Mouse (Mus musculus): ENCODE data around the gene Arid1b. TPM values are rescaled to one million over a fixed set of nuclear protein-coding genes. Genes with fewer than 3 reads are reported as not detected.

Gene Arid1b
- total RNA-seq (2021) (10 to 100 TPM; 26.8 to 27.8 TPM), polyA plus RNA-seq (2012; rRNA removed) (11.1 and 11.8 TPM in 2 replicates)
- long read RNA-seq, full-length matches to known transcripts: 2 of 18 reads
- long read RNA-seq, partial matches to known transcripts: 14 of 18 reads
- long read RNA-seq, other reads (novel, unspliced or antisense): 2 of 18 reads

DNA sequence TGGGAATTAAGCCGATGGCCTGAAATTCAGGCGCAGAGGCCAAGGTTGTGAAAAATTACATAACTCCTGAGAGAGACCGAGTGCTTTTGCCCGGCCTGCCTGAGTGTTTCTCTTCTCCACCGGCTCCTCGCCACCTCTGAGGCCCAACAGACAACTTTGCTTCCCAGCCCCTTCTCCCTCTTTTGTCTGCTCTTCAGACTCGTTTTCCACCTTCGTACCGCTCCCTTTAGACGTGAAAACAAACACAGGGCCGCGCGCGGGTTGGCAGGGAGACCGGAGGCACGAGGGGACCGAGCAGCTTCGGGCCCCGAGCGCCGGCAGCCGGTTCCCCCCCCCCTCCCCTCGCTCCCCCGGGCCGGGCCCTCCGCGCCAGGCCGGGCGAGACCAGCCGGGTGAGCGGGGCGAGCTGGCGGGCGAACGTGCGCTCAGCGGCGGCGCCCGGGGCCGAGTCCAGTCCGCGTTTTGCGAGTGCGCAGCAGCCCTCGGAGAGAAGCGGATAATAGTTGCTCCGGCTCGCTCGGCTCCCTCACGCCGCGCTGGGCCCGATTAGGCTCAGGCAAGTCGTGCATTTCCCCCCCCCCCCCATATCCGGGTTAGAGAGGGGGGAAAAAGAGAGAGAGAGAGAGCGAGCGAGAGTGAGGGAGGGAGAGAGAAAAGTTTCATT lies at the start of gene Arid1b:
Arid1b (plus strand) TSS at position 493 of the 664 bp plus-strand sequence.
- peak within 1 kb of the TSS; percentile 100 for H3K9ac ChIP-seq (ENCODE audit: low read depth, low read length)
- peaks cover 6% of the 10 kb centered on the region for H3K36me3 ChIP-seq (ENCODE audit: control insufficient read depth, insufficient read depth, low read length)
- H3K79me2 ChIP-seq (replicated peaks; ENCODE audit: control insufficient read depth, insufficient read depth, low read length): no peaks in the 10 kb centered on the region; the same call in 1 of the 2 replicates
- H3K27ac ChIP-seq: peak within 1 kb of the TSS; percentile 97
- under 1% methylated on average over 53 of the region's 58 CpGs for WGBS
- no peaks in the 10 kb centered on the region for H3K27me3 ChIP-seq (ENCODE audit: control insufficient read depth, insufficient read depth, low read length)
- intact Hi-C loops (cut with DNase I): loop anchor here (1.0 kb wide), 3 partner anchors 86 to 216 kb away; no protein-coding TSS in a partner anchor
- H3K4me1 ChIP-seq (ENCODE audit: control insufficient read depth, insufficient read depth, low read length): no peaks in the 10 kb centered on the region; the same call in none of the 2 replicates
- peak; percentile 65 for TF ChIP-seq POLR2A (IDR thresholded peaks at IDR 0.05; ENCODE audit: insufficient read depth, low read depth, low read length)
- TF ChIP-seq CTCF (IDR thresholded peaks at IDR 0.05): no peak
- peak within 1 kb of the TSS; percentile 74 for H3K4me3 ChIP-seq
- peak; percentile 88 to 89 for DNase-seq

DNA sequence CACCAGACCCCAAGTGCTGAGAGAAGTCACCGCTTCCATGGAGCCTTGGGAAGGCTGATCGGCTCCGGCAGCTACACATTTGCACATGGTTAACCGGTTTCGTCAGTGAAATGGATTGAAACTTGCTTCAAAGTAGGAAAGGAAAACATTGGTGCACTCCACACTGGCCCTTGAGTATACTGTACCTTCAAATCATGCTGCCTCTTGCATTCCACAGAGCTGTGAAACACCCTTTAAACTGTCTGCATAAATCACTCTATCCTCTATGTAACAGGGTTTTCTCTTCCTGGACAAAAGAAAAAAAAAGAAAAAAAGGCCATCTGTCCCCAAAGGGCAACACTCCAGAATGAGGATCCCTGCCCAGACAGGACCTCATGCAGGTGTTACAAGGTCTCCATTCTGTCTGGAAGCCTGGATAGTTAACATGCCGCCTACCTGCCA lies 48.8 kb upstream of the Arid1b start:
- no peaks in the 10 kb centered on the region for H3K27me3 ChIP-seq (ENCODE audit: control insufficient read depth, insufficient read depth, low read length)
- no peaks in the 10 kb centered on the region for H3K36me3 ChIP-seq (ENCODE audit: control insufficient read depth, insufficient read depth, low read length)
- intact Hi-C loops (cut with DNase I): no loop called here
- H3K79me2 ChIP-seq (replicated peaks; ENCODE audit: control insufficient read depth, insufficient read depth, low read length): no peaks in the 10 kb centered on the region
- no peak overlapping the region for H3K27ac ChIP-seq
- 93% methylated on average over 6 of the region's 6 CpGs for WGBS
- DNase-seq: no peak
- no peak overlapping the region for H3K4me3 ChIP-seq
- TF ChIP-seq EP300 (IDR thresholded peaks at IDR 0.05; ENCODE audit: insufficient read depth, low read depth, low read length) (no peak), POLR2A (IDR thresholded peaks at IDR 0.05; ENCODE audit: insufficient read depth, low read depth, low read length) (no peak)
- no peak overlapping the region for H3K9ac ChIP-seq (ENCODE audit: low read depth, low read length)
- no peaks in the 10 kb centered on the region; the same call in 1 of the 2 replicates for H3K4me1 ChIP-seq (ENCODE audit: control insufficient read depth, insufficient read depth, low read length)

DNA sequence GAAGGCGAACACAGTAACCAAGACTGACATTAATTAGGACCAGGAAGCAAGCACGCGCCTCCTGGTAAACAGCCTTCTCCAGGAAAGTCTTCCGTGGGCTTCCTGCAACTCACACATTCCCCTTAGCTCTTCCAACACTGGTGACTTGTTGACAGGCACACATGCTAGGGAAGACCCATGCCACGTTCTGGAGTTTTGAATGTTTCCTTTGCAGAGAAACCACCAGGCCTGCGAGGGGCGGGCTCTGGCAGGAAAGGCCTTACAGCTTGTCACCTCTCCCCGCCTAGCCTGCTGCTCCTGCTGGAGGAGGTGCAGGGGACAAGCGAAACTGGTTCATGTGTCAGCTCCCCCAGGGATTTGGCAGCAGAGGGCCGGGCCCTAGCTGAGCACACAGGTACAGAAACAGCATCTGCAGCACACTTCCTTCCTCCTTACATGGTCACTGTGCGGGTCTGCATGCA lies 48.2 kb upstream of the Arid1b start:
- no peak overlapping the region for H3K9ac ChIP-seq (ENCODE audit: low read depth, low read length)
- H3K27ac ChIP-seq: no peak overlapping the region
- intact Hi-C loops (cut with DNase I): no loop called here
- DNase-seq: peak; percentile 45 to 61
- H3K4me1 ChIP-seq (ENCODE audit: control insufficient read depth, insufficient read depth, low read length): no peaks in the 10 kb centered on the region; the same call in 1 of the 2 replicates
- H3K4me3 ChIP-seq: 0 out of 2 replicates have a peak overlapping the region, but pooled peaks have one; percentile 16
- H3K79me2 ChIP-seq (replicated peaks; ENCODE audit: control insufficient read depth, insufficient read depth, low read length): no peaks in the 10 kb centered on the region
- no peak for TF ChIP-seq EP300 (IDR thresholded peaks at IDR 0.05; ENCODE audit: insufficient read depth, low read depth, low read length)
- TF ChIP-seq POLR2A (IDR thresholded peaks at IDR 0.05; ENCODE audit: insufficient read depth, low read depth, low read length): no peak
- peak; percentile 24; the same call in 1 of the 2 replicates for TF ChIP-seq CTCF (IDR thresholded peaks at IDR 0.05)
- 16% methylated on average over 11 of the region's 11 CpGs for whole genome bisulfite sequencing
- no peaks in the 10 kb centered on the region for H3K27me3 ChIP-seq (ENCODE audit: control insufficient read depth, insufficient read depth, low read length)
- no peaks in the 10 kb centered on the region for H3K36me3 ChIP-seq (ENCODE audit: control insufficient read depth, insufficient read depth, low read length)

DNA sequence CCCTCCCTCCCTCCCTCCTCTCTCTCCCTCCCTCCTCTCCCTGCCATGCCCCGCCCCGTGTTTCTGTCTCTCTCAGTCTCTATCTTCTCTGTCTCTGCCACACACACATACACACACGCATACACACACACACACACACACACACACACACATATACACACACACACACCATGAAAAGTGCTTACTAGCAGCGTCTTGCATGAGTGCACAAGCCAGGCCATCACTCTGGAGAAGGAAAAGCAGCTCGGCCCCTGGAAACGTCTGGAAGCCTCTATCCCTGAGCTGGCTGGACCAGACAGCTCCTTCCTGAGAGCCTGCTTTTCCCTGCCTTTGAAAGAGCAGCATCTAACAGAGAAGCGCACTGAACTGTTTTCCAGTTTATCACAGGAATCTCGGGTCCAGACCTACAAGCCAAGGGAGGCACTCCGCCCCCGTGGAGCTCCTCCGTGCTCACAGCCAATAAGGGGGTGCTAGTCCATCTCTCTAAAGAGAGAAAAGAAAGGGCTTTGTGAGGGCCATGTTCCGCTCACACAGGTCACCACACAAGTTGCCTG lies 47.6 kb upstream of the Arid1b start:
- WGBS: 33% methylated on average over 11 of the region's 12 CpGs
- Histone ChIP-seq H3K79me2 (replicated peaks; ENCODE audit: control insufficient read depth, insufficient read depth, low read length) (no peaks in the 10 kb centered on the region), H3K27ac (no peak overlapping the region), H3K27me3 (ENCODE audit: control insufficient read depth, insufficient read depth, low read length) (no peaks in the 10 kb centered on the region), H3K4me3 (no peak overlapping the region), H3K36me3 (ENCODE audit: control insufficient read depth, insufficient read depth, low read length) (no peaks in the 10 kb centered on the region), H3K4me1 (ENCODE audit: control insufficient read depth, insufficient read depth, low read length) (no peaks in the 10 kb centered on the region; the same call in 1 of the 2 replicates), H3K9ac (ENCODE audit: low read depth, low read length) (no peak overlapping the region; the same call in 1 of the 2 replicates)
- peak; percentile 18 to 37 for DNase-seq
- TF ChIP-seq POLR2A (IDR thresholded peaks at IDR 0.05; ENCODE audit: insufficient read depth, low read depth, low read length) (no peak), CTCF (IDR thresholded peaks at IDR 0.05) (no peak), EP300 (IDR thresholded peaks at IDR 0.05; ENCODE audit: insufficient read depth, low read depth, low read length) (no peak)
- intact Hi-C loops (cut with DNase I): no loop called here

DNA sequence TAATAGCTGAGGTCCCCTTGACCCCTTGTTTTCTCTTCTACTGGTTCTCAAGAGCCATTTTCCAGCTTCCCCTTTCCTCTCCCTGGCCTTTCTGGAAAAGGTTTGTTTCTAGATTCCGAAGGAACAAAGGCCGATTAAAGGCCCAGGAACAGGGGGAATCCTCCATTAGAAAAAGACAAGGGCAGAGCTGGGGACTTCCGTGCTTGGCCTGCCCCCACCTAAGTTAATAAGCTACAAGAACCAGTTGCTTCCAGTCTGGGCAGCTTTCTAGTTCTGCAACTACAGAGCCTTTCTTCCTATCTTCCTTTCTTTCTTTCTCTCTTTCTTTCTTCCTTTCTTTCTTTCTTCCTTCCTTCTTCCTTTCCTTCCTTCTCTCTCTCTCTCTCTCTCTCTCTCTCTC lies 47.1 kb upstream of the Arid1b start:
- Histone ChIP-seq H3K36me3 (ENCODE audit: control insufficient read depth, insufficient read depth, low read length) (no peaks in the 10 kb centered on the region), H3K79me2 (replicated peaks; ENCODE audit: control insufficient read depth, insufficient read depth, low read length) (no peaks in the 10 kb centered on the region), H3K9ac (ENCODE audit: low read depth, low read length) (no peak overlapping the region), H3K4me3 (no peak overlapping the region), H3K27ac (no peak overlapping the region), H3K4me1 (ENCODE audit: control insufficient read depth, insufficient read depth, low read length) (no peaks in the 10 kb centered on the region; the same call in 1 of the 2 replicates), H3K27me3 (ENCODE audit: control insufficient read depth, insufficient read depth, low read length) (no peaks in the 10 kb centered on the region)
- TF ChIP-seq EP300 (IDR thresholded peaks at IDR 0.05; ENCODE audit: insufficient read depth, low read depth, low read length) (no peak), CTCF (IDR thresholded peaks at IDR 0.05) (no peak), POLR2A (IDR thresholded peaks at IDR 0.05; ENCODE audit: insufficient read depth, low read depth, low read length) (no peak)
- intact Hi-C loops (cut with DNase I): no loop called here
- DNase-seq: no peak
- 55% methylated on average over 3 of the region's 3 CpGs for WGBS

All from heart, adult 2 months (tissue).